Comparison of ENCODE assay signal across 13 mouse cellular contexts in genomic region chr5:70870081-70870480, GRCm38 (mm10). TPM values are rescaled to one million over a fixed set of nuclear protein-coding genes. Genes with fewer than 3 reads are reported as not detected.
"Had no signal": no experiment of that assay in that cellular context is flagged by ENCODE, and none has a peak within 500 bp of the region (broad histone marks: within the 10 kb centered on the region; RNA-seq: fewer than 3 reads in every experiment).

No protein-coding gene starts in this region.

- ATAC-seq: intestine, postnatal 0 days; lung, postnatal 0 days had no signal

- H3K4me3 ChIP-seq: left cerebral cortex, adult 2 months; limb, embryonic 10.5 days; liver, embryonic 15.5 days had no signal

- H3K27ac ChIP-seq: left cerebral cortex, adult 2 months; limb, embryonic 10.5 days; liver, embryonic 15.5 days had no signal

- H3K9me3 ChIP-seq: limb, embryonic 10.5 days; liver, embryonic 15.5 days had no signal

- DNase-seq: kidney, adult 8-10 months; kidney, postnatal 25 days; lung, adult 2 months; lung, postnatal 36 days; right cerebral cortex, postnatal 14 days had no signal

- H3K4me1 ChIP-seq: limb, embryonic 10.5 days; liver, embryonic 15.5 days had no signal

- H3K4me2 ChIP-seq: liver, embryonic 11.5 days; liver, embryonic 15.5 days had no signal

- H3K36me3 ChIP-seq: limb, embryonic 10.5 days; liver, embryonic 15.5 days had no signal

- H3K27me3 ChIP-seq: liver, embryonic 15.5 days had no signal

- H3K9ac ChIP-seq: liver, embryonic 15.5 days had no signal

RNA-seq across cellular contexts. Expression of gene Gabrg1, which starts 27.7 kb away (rescaled TPM):
- total RNA-seq: megakaryocyte progenitor cell, adult 5-6 weeks had no signal
- polyA plus RNA-seq: liver, embryonic 15.5 days; lung, adult 2 months; spleen, adult 2 months had no signal
